Mouse (Mus musculus): ENCODE data around the gene Gnaz. TPM values are rescaled to one million over a fixed set of nuclear protein-coding genes. Genes with fewer than 3 reads are reported as not detected.

Gnaz gene
- 2.4 and 2.9 TPM in 2 replicates for polyA plus RNA-seq (2015; fragmentation: Nextera tagmentation; extraction: Ambion mirVana)

GRCm38 (mm10) chr10:74966850-74967451 lies at the start of gene Gnaz:
Gene Gnaz, plus strand, starts transcription at chr10:74967177.

GRCm38 (mm10) chr10:75032395-75032794 lies 65.4 kb downstream of the Gnaz start, which contains the start of gene Rsph14:
Gene Rsph14, minus strand, starts transcription at chr10:75032586.

GRCm38 (mm10) chr10:75036883-75037379 lies 70.0 kb downstream of the Gnaz start, which contains the start of gene Rab36:
Gene Rab36, plus strand, starts transcription at chr10:75037058.

GRCm38 (mm10) chr10:75060217-75060842 lies 93.4 kb downstream of the Gnaz start, which contains the start of gene Bcr:
Gene Bcr, plus strand, starts transcription at chr10:75060592.

Other genes starting within 250 kb of the Gnaz start
- gene Rsph14, start 65.4 kb downstream of the Gnaz start, polyA plus RNA-seq (2015; fragmentation: Nextera tagmentation; extraction: Ambion mirVana): not detected in 2 replicates
- 1.5 and 2.0 TPM in 2 replicates for gene Rab36, start 69.9 kb downstream of the Gnaz start, polyA plus RNA-seq (2015; fragmentation: Nextera tagmentation; extraction: Ambion mirVana)
- 5.3 and 5.6 TPM in 2 replicates for gene Bcr, start 93.4 kb downstream of the Gnaz start, polyA plus RNA-seq (2015; fragmentation: Nextera tagmentation; extraction: Ambion mirVana)
- 8.4 and 10.7 TPM in 2 replicates for gene Specc1l, start 244.9 kb downstream of the Gnaz start, polyA plus RNA-seq (2015; fragmentation: Nextera tagmentation; extraction: Ambion mirVana)